Mouse (Mus musculus): ENCODE measurements at regions not wholly inside any gene's neighbourhood (a gene's known extent, or its start where the extent isn't known, plus 50 kb on each side); places are given as distances from the start of the nearest gene placed in this dataset.

DNA sequence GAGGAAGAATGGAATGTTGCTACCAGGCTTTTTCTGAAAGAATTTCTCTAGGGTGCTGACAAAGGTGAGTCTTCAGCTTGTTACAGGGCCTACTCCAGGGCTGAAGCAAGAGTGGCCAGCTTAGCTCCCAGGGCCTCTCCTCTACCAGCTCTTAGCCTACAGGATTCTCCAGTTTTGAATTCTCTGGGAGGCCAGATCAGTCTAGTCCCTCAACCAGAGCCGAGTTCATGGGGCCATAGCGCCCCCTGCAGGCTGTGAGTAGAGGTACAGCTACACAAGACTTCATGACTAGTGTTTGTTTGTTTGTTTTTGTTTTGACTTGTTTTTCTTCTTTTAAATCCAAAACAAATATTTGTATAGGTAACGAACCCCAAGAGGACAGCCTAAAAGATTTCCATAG, 211.8 kb upstream of the Eef2kmt start:
- DNase-seq (ENCODE audit: low spot score in 2 of 2): no peak

DNA sequence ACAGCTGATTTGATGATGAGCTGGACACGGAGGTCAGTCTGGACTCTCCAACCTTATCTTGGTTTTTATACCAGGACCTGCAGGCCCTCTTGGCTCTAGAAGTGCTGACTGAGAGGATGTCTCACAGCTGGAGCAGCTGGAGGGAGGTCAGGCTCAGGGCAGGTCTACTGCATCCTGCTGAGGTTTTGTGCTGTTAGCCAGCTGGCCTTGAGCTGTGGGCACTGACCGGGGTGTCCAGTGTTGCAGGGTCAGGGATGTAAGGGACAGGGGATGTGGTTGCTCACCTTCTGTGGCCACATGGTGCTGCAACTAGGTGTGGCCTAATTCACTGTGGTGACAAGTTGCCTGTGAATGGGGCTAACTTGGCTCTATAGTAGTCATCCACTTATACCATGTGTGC, 211.0 kb upstream of the Eef2kmt start:
- no peak for DNase-seq (ENCODE audit: low spot score in 2 of 2)

DNA sequence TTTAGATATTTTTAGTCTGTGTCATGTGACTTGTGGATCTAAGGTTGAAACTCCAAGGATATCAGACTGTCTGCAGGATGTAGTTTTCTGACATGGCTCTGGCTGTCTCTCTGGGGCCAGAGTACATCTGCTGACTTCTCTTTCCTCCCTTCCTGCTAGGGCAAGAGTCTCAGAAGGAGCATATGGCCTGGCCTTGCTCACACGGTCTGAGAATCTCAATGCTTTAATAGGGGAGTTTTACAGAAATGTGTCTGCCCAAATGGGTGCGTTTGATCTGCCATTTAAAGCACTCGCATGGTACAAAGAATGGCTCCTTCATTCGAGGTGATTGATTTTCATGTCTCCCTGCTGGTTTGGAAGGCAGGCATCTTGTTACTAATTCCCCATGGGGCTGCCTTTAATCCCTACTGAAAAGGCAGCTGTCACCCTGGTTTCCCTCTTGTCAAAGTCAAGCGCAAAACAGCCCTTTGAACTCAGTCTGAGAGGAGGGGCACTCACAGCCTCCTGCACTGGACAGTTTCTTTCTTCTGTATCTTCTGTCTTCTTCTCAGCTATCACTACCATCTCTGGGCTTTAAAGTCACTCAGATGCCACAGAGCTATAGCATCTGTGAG, 199.7 kb upstream of the Eef2kmt start:
- DNase-seq (ENCODE audit: low spot score in 2 of 2): no peak

DNA sequence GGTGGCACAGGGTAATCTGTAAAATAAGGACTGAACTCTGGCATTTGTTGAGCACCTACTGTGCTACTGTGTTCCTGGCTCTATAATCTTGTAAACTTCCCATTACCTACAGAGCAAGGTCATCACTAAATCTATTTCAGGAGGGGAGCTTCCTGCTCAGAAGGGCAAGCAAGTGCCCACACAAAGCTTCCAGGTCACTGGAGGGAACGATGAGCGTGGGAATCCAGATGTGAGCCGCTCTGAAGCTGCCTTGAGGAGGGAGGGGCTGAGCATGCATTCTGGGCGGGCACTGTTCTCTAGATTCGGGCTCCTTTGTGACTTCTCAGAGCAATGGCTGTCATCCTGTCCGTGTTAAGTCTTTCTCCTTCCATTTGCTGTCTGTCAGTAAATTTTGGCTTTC, 198.5 kb upstream of the Eef2kmt start:
- DNase-seq (ENCODE audit: low spot score in 2 of 2): no peak

DNA sequence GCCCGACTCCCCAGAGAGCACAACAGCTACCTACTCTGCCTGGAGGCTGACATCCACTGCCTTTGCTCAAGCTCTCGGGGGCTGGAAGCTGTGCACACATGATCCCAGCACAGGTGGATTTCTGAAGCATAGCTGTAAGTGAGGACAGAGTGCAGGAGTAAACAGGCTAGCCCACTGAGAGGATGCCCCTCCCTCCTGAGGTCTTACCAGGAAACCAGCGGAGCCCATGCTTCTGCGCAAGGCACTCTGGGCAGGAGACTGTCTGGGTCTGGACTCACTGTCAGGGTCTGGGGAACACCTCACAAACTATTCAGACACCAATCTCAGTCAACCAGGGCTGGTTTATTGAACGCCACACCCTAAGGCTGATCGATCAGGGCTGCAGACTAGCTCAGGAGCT, 197.2 kb upstream of the Eef2kmt start:
- DNase-seq (ENCODE audit: low spot score in 2 of 2): no peak

DNA sequence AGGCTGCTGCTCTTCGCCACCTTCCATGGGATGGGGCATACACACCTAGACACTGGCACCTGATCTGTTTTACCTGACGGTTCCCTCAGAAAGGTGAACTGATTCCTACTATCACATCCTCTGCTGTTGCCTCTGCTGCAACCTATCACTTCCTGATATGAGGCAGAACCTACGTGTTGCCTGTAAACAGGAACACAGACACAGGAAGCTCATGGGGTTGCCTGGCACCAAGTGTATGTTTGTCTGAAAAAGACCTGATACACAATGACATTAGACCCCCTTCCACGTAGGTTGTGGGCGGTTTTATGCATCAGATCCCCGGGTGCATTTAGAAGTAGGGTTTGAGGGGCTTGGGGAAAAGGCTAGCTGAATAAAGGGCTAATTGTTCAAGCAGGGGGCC, 190.0 kb upstream of the Eef2kmt start:
- DNase-seq (ENCODE audit: low spot score in 2 of 2): no peak

DNA sequence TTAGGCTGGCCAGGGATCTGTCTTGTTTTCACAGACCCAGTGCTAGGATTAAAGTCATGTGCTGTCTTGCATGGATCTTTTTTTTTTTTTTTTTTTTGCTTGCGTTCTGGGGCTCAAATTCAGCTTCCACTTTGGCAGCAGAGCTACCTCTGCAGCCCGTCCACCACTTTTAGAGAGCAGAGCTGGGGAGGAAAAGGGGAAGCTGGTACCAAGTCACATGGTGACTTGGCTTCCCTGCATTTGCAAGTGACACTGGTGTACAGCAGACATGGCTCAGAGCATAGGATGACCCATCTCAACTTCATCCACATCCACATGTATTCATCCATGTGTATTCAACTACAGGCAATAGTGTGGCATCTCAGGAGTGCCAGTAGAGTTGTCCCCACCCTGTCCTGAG, 189.0 kb upstream of the Eef2kmt start:
- no peak for DNase-seq (ENCODE audit: low spot score in 2 of 2)

DNA sequence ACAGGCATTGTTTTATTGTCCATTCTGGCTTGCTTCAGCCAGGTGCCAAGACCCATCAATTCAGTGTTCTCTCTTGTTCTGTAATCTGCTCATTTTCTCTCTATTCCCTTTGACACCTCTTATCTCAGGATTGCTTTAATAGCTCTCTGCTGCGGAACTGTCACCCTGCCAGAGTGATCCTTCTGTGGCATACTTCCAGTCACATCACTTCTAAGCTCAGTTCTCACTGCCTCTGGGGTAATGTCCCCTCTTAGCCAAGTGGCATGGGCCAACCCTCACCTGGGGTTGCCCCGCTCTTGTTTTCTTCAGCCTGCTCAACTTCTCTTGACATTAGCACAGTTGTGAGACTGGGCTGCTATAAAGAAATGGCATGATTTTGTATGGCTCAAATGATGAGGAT, 183.9 kb upstream of the Eef2kmt start:
- no peak for DNase-seq (ENCODE audit: low spot score in 2 of 2)

DNA sequence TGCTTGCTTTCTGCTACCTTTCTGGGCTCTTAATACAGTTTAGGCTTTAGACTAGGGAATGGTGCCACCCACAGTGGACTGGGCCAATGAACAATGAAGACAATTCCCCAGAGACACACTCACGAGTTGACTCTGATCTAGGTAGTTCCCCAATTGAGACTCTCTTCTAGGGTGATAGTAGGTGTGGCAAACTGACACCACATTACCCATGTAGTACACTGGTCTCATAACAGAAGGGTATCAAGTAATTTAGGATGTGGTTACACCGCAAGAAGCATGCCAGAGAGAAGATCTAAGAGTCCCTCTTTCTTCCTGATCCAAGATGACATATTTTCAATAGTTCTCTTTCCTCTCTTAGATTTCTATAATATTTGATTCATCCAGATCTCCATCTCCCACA, 182.6 kb upstream of the Eef2kmt start:
- DNase-seq (ENCODE audit: low spot score in 2 of 2): no peak

DNA sequence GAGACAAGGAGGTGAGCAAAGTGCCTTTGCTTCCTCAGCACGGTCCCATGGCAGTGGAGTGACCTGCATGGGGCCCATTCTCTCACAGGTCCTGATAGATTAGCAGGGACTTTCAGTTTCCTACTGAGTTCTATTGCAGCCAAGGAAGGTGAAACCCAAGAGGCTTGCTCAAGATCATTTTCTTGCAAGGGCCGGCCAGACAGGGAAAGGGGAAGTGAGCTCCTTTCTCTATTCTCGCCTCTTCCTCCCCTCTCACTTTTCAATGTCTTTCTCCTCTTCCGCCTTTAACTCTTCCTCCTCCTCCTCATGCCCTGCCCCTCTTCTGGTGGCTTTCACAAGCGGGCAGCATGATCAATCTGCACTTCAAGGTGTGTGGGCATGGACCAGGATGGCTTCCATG, 175.9 kb upstream of the Eef2kmt start:
- DNase-seq (ENCODE audit: low spot score in 2 of 2): no peak

DNA sequence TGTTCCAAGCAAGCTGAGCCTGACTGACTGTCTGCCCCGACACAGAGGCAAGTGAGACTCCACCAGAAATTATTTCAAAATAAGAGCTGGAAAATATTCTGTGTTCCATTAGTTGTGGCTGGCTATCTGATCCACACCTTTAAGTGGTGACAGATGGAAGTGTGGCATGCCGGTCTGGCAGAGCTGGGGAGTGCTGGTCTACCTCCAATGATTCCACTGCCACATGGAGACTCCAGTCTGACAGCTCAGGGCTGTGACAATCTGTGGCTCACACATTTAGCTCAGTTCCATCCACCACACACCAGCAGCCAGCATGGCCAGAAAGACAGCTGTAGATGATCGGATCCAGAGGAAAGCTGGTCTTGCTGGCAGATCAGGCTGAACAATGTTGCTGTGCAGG, 175.3 kb upstream of the Eef2kmt start:
- DNase-seq (ENCODE audit: low spot score in 2 of 2): peak; percentile 82 to 85

DNA sequence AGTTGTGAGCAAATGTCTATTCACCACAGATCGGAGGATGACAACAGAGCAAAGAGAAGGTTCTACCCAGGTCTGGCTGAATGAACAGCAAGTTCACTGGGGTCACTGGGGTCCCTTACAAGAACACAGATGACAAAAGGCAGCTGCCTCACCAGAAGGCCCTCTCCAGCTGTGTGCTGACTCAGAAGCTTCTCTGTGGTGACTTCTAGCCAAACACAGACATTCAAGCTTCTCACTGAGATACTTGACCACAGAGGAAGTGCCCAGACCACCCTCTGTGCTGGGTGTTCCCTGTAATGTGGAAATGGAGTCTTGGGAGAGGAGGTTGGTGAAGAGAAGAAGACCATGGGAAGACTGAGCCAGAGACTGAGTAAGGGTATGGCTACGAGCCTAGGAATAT, 173.7 kb upstream of the Eef2kmt start:
- no peak for DNase-seq (ENCODE audit: low spot score in 2 of 2)

DNA sequence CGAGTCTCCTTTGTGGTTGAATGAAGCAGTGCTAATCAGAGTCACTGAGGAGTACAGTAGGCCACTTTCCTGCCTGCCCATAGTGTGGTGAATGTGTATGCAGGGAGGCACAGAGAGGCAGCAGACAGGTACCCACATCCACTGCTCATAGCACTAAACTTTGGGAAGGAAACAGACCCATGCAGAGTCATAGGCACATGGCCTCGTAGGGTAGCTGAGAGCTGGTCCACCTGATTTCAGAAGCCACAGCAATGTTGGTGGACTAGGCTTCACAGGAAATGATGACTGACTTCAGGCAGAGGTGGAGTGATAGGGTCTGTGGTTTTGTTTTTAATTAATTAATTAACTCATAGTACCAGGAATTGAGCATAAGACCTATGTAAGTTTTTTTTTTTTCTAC, 170.1 kb upstream of the Eef2kmt start:
- DNase-seq (ENCODE audit: low spot score in 2 of 2): no peak

DNA sequence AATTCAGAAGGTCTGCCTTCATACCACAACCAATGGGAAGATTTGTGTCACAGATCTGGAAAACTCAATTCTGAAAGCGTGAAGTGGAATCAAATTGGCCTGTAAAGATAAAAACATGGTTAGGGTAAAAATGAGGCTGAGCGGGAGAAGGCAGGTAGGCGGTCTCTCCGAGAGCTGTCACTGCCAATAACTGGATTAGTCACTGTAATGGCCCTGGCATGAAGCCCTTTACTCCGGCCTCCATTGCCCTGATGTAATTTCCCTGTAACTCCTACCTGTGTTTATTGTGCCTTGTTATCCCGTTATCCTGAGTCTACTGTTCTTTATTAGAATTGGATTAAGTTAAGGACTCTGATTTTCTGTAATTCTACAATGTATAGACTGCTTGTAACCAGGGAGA, 166.3 kb upstream of the Eef2kmt start:
- DNase-seq (ENCODE audit: low spot score in 2 of 2): no peak

DNA sequence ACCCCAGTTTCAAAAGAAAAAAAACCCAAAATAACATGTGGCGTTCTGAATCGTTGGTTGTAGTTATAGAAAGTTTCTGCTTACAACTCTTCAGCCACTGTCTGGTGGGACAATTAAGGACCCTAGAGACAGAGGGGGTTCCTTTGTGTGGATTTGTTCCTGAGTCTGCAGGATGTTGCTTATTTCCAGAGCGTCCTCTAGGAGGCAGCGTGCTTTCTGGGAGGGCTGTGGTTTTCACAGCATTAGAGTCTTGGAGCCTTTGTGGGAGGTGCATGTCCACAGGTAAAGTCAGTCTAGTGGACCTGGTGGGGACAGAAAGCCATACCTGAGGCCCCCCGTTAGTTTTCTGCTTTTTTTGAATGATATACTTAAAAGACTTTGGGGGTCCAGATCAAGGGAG, 165.8 kb upstream of the Eef2kmt start:
- no peak for DNase-seq (ENCODE audit: low spot score in 2 of 2)

DNA sequence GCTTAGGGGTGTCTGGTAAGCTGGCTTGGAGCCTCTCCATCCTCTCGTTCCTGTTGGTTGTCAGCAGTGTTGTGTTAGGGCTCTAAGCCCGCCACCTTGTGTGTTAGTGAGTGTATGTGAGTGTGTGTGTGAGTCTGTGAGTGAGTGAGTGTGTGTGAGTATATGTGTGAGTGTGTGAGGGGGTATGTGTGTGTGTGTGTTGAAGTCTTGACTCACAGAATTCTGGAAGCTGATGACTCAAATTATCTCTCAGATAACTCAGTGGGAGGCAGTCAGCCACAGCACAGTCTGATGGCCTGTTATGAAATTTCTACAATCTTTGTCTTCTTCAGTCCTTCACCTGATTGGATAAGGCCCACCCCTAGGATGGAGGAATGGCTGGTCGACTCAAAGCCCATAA, 163.7 kb upstream of the Eef2kmt start:
- no peak for DNase-seq (ENCODE audit: low spot score in 2 of 2)

DNA sequence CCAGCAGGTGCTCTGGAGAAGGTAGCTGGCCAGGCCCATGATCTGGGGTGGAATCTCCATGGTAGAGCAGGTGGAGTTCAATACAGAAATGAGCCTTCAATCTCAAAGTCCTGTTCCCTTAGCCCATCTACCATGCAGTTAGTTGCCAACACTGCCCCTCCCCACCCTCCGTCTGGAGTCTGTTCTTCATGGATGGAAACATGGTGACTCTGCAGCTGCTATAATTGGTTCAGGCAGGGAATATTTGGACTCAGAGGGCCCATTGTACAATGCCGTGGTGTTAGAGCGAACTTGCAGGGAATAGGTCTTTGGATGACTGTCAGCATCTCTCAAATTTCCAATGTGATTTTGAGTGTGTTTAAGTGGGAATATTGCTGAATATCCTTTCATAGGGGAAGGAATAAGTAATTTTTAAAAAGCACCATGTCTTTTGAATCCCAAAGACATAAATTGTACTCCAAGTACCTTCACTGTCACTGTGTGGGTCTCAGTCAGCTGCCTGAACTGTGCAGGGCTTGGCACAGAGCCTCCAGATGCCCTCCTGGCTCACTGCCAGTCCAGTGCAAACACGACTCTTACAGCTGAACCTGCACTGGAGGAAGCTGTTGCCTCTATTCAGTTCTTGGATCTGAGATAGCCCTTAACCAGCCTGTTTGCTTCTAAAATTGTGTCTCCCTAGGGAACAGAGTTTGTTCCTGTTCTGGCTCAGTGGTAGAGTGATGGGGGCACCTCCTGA, 162.8 kb upstream of the Eef2kmt start:
- DNase-seq (ENCODE audit: low spot score in 2 of 2): peak; percentile 24 to 36

DNA sequence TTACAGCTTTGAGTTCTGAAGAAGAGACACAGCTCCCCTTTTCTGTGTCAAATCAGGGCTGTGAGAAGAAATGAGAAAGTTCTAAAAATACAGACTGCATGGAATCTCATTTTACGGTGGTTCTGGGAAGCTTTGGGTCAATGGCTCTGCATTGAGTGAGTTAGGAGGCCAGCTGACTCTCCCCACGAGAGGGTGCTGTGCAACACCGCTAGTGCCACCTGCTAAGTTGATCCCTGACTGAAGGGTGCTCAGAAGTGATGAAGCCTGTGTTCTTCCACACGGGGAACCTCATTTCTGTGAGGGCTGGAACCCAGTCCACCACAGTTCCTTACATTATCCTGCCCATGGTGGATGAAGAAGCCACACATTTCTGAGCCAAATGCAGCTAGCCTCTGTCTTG, 159.5 kb upstream of the Eef2kmt start:
- DNase-seq (ENCODE audit: low spot score in 2 of 2): no peak

DNA sequence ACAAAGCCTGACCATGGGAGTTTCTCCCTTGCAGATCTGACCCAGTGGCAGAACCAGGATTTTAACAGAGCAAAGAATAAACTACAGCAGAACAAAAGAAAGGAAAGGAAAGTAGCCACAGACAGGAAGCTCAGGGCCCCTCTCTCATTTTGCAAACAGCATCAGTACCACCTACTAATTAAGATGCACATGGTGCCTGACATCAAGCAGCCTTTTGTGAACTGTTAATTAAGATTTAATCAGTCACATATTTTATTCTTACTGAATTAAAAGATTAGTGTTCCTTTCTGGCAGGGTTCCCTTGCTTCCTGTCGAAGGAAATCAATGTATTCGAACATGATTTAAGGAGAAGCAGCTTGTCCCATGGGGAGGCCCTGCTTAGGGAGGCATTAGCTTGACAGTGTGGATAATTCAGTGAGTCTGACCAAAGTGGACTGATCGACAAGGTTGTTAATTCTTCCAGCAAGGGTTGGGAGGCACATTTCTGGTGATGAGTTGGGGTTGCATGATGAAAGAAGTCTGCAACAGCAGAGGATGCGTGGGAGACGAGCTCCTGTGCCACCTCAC, 156.1 kb upstream of the Eef2kmt start:
- no peak for DNase-seq (ENCODE audit: low spot score in 2 of 2)

DNA sequence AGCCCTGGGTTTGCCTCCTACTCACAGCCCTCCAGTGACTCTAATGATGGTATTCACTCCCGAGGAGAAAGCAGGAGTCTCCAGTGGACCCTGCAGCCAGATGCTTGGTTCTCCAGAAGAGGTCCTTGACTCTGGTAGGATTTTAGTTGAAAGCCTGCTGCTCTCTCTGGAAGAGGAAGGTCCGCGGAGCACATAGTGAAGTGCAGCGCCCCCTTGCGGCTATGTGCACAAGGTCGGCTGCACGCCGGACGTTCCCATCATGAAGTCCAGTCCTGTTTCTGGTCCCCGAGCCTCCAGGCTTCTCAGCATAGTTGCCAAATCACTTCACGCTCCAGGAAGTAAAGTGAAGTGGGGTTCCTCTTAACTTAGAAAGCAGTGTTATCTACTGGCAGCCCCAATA, 150.9 kb upstream of the Eef2kmt start:
- DNase-seq (ENCODE audit: low spot score in 2 of 2): peak; percentile 28 to 71

DNA sequence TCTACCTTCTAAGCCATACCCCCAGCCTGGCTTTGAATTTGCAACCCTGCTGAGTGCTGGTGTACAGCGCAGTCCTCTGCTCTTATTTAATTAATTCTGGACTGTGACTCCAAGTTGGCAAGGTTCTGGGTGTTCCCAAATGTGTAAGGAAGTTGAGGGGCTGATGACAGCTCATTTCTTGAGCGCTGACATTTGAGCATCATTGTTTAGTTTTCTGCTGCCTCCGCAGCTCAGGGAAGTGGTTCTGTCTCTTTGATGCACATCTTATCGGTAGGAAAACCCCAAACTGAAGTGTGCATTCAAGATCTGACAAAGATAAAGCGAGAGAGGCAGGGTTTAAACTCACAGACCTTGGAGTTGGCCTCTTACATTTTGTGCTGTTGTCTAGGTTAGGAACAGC, 137.6 kb upstream of the Eef2kmt start:
- no peak for DNase-seq (ENCODE audit: low spot score in 2 of 2)

DNA sequence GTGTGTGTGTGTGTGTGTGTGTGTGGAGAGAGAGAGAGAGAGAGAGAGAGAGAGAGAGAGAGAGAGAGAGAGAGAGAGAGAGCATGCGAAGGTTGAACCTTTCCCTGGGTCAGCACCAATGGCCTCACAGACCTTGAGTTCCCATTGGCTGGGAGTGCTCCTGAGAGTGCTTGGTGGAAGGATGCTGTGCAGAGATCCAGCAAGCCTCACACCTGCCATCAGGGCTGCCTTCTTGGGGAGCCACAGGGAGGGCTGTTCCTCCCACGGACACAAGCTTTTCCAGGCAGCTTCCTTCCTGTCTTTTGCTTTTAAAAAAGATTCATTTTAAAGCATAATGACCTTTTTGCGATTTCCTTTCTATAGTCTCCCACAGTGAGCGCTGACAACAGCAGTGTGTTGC, 127.1 kb upstream of the Eef2kmt start:
- no peak for DNase-seq (ENCODE audit: low spot score in 2 of 2)

DNA sequence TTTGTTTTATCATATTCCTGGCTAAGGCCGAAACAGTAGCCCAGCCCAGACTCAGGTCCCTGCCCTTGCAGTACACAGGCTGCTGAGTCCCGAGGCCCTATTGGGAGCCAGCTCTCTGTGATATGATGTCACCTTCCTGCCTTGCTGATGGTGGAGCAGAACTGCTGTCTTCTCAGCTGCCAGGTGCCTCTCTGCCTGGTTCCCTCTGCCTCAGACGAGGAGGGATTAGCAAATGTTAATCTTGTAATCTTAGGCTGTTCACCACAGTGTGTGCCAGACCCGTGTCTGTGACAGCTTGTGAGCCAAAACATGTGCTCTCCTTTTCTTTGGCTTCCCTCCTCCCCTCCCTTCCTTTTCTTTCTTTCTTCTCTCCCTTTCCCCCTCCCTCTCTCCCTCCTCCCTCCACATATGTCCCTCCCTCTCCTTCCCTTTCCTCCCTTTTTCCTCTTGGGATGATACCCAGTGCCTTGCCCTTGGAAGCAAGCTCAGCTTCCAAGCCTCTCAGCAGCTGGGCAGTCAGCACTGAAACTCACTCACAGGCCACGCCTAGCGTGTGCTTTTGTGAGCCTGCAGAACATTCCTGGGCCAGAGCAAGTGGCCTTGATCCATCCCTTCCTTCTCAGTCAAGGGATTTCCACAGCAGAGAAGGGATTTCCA, 126.6 kb upstream of the Eef2kmt start:
- peak; percentile 33 to 42 for DNase-seq (ENCODE audit: low spot score in 2 of 2)
